Mouse (Mus musculus): Measurements from ENCODE around the gene Pmf1. TPM values are rescaled to one million over a fixed set of nuclear protein-coding genes. Genes with fewer than 3 reads are reported as not detected.

The Pmf1 gene
- polyA plus RNA-seq, 1 experiment, result 327 TPM

GRCm38 (mm10) chr3:88364337-88364736, 45.8 kb downstream of the Pmf1 start, which contains the start of gene Paqr6:
Paqr6 (plus strand) TSS chr3:88364584.
- no peak for TF ChIP-seq GATA1 (IDR thresholded peaks at IDR 0.05; ENCODE audit: low read length)

GRCm38 (mm10) chr3:88363700-88364099, 46.4 kb downstream of the Pmf1 start:
- no peak for TF ChIP-seq GATA1 (IDR thresholded peaks at IDR 0.05; ENCODE audit: low read length)

GRCm38 (mm10) chr3:88361612-88362313, 48.4 kb downstream of the Pmf1 start:
- TF ChIP-seq GATA1 (IDR thresholded peaks at IDR 0.05; ENCODE audit: low read length), result no peak

- TF ChIP-seq GATA1 (IDR thresholded peaks at IDR 0.05; ENCODE audit: low read length), result no peak
These were observed 49.0 kb downstream of the Pmf1 start for GRCm38 (mm10) chr3:88361096-88361495.

GRCm38 (mm10) chr3:88359989-88360388, 50.1 kb downstream of the Pmf1 start:
- no peak for TF ChIP-seq GATA1 (IDR thresholded peaks at IDR 0.05; ENCODE audit: low read length)

- TF ChIP-seq GATA1 (IDR thresholded peaks at IDR 0.05; ENCODE audit: low read length), result no peak
These were observed 50.5 kb downstream of the Pmf1 start for GRCm38 (mm10) chr3:88359584-88359983.

- TF ChIP-seq GATA1 (IDR thresholded peaks at IDR 0.05; ENCODE audit: low read length), result no peak
These were observed 55.5 kb downstream of the Pmf1 start for GRCm38 (mm10) chr3:88354396-88355165.

- no peak for TF ChIP-seq GATA1 (IDR thresholded peaks at IDR 0.05; ENCODE audit: low read length)
These were observed 57.2 kb downstream of the Pmf1 start for GRCm38 (mm10) chr3:88352907-88353306.

GRCm38 (mm10) chr3:88350732-88351131, 59.4 kb downstream of the Pmf1 start:
- TF ChIP-seq GATA1 (IDR thresholded peaks at IDR 0.05; ENCODE audit: low read length), result no peak

Other genes with a start within 250 kb of the Pmf1 start
- gene Rhbg, start 155.6 kb downstream of the Pmf1 start, polyA plus RNA-seq (2012), result not detected in 2 replicates
- not detected in 2 replicates for gene Gm38392, start 123.1 kb downstream of the Pmf1 start, polyA plus RNA-seq (2012)
- gene Tsacc, start 113.3 kb downstream of the Pmf1 start, polyA plus RNA-seq (2012), result 0.52 and 1.1 TPM in 2 replicates
- gene Cct3, start 113.2 kb downstream of the Pmf1 start, polyA plus RNA-seq (2012), result 13.4 and 13.6 TPM in 2 replicates
- 18.7 and 56.8 TPM in 2 replicates for gene Glmp, start 85.3 kb downstream of the Pmf1 start, polyA plus RNA-seq (2012)
- gene Tmem79, start 74.2 kb downstream of the Pmf1 start, polyA plus RNA-seq (2012), result 1.2 and 3.4 TPM in 2 replicates
- gene Smg5, start 74.1 kb downstream of the Pmf1 start, polyA plus RNA-seq (2012), result 48.6 and 63.1 TPM in 2 replicates
- gene Paqr6, start 45.7 kb downstream of the Pmf1 start, polyA plus RNA-seq (2012), result not detected in 2 replicates
- gene Bglap3, start 37.6 kb downstream of the Pmf1 start, polyA plus RNA-seq (2012), result not detected in 2 replicates
- gene Bglap2, start 31.6 kb downstream of the Pmf1 start, polyA plus RNA-seq (2012), result not detected in 2 replicates
- gene Bglap, start 25.9 kb downstream of the Pmf1 start, polyA plus RNA-seq (2012), result 0.30 and 0.36 TPM in 2 replicates
- 8.1 and 17.5 TPM in 2 replicates for gene Slc25a44, start 14.8 kb upstream of the Pmf1 start, polyA plus RNA-seq (2012)
- 5.2 and 7.4 TPM in 2 replicates for gene Sema4a, start 50.9 kb upstream of the Pmf1 start, polyA plus RNA-seq (2012)
- 352 and 421 TPM in 2 replicates for gene Lmna, start 99.6 kb upstream of the Pmf1 start, polyA plus RNA-seq (2012)
- gene Mex3a, start 122.1 kb upstream of the Pmf1 start, polyA plus RNA-seq (2012), result 9.2 and 9.9 TPM in 2 replicates
- 0.16 and 0.41 TPM in 2 replicates for gene Rab25, start 138.0 kb upstream of the Pmf1 start, polyA plus RNA-seq (2012)
- gene Lamtor2, start 142.7 kb upstream of the Pmf1 start, polyA plus RNA-seq (2012), result 123 and 166 TPM in 2 replicates
- gene Ubqln4, start 143.4 kb upstream of the Pmf1 start, polyA plus RNA-seq (2012), result 94.4 and 111 TPM in 2 replicates
- gene Ssr2, start 165.5 kb upstream of the Pmf1 start, polyA plus RNA-seq (2012), result 79.2 and 381 TPM in 2 replicates
- 188 and 221 TPM in 2 replicates for gene Arhgef2, start 195.6 kb upstream of the Pmf1 start, polyA plus RNA-seq (2012)
- not detected in 2 replicates for gene Rxfp4, start 242.8 kb upstream of the Pmf1 start, polyA plus RNA-seq (2012)

Measured in G1E-ER4 (cell line).